Comparison of ENCODE assay signal across 14 mouse cellular contexts in genomic region chr8:115081302-115082207, GRCm38 (mm10).
DNase-seq lines count a peak whose midpoint lies in the region; ATAC-seq and TF ChIP-seq lines count a peak whose summit lies in the region.
"Had no signal": no experiment of that assay in that cellular context is flagged by ENCODE, and none has a peak within 500 bp of the region (broad histone marks: within the 10 kb centered on the region; RNA-seq: fewer than 3 reads in every experiment).

No protein-coding gene starts in this region.

- H3K4me1 ChIP-seq in heart, adult 2 months (ENCODE audit: control insufficient read depth, insufficient read depth, low read length), result no peaks in the 10 kb centered on the region
- H3K4me1 ChIP-seq: intestine, embryonic 15.5 days had no signal

- WGBS in heart, adult 2 months, result 67% methylated on average over 7 of the region's 7 CpGs

- H3K27me3 ChIP-seq in heart, adult 2 months (ENCODE audit: control insufficient read depth, insufficient read depth, low read length), result no peaks in the 10 kb centered on the region
- H3K27me3 ChIP-seq: intestine, embryonic 15.5 days had no signal

- no peak for TF ChIP-seq EP300 in heart, adult 2 months (IDR thresholded peaks at IDR 0.05; ENCODE audit: insufficient read depth, low read depth, low read length)

- H3K27ac ChIP-seq in heart, adult 2 months, result no peak overlapping the region
- H3K27ac ChIP-seq: forebrain, embryonic 10.5 days; intestine, embryonic 15.5 days; limb, embryonic 12.5 days had no signal

- no peak for TF ChIP-seq POLR2A in heart, adult 2 months (IDR thresholded peaks at IDR 0.05; ENCODE audit: insufficient read depth, low read depth, low read length)

- peak; percentile 9 to 25 for DNase-seq in frontal cortex, adult 2 months (ENCODE audit: extremely low spot score in 1 of 2, low spot score in 1 of 2)
- no peak for DNase-seq in frontal cortex, postnatal 10 days (ENCODE audit: low spot score in 2 of 2)
- peak; percentile 34 for DNase-seq in ovary, adult 18-20 months (ENCODE audit: low spot score)
- no peak for DNase-seq in ovary, postnatal 36 days (ENCODE audit: low spot score)
- peak; percentile 9 for DNase-seq in cerebellum, adult 9-10 months
- DNase-seq in right cerebral cortex, postnatal 14 days, result peak; percentile 10
- no peak for DNase-seq in heart, adult 2 months
- DNase-seq: heart, postnatal 14 days; lung, adult 18-20 months; retina, postnatal 1 day had no signal

- no peaks in the 10 kb centered on the region for H3K79me2 ChIP-seq in heart, adult 2 months (replicated peaks; ENCODE audit: control insufficient read depth, insufficient read depth, low read length)

- H3K36me3 ChIP-seq in heart, adult 2 months (ENCODE audit: control insufficient read depth, insufficient read depth, low read length), result no peaks in the 10 kb centered on the region
- H3K36me3 ChIP-seq: forebrain, embryonic 10.5 days; intestine, embryonic 15.5 days; limb, embryonic 12.5 days had no signal

- ATAC-seq in megakaryocyte, adult 5-6 weeks (ENCODE audit: poor library complexity, severe bottlenecking), result no peak
- ATAC-seq: intestine, embryonic 15.5 days had no signal

- no peak for TF ChIP-seq CTCF in heart, adult 2 months (IDR thresholded peaks at IDR 0.05)

- no peak overlapping the region for H3K4me3 ChIP-seq in heart, adult 2 months
- H3K4me3 ChIP-seq: forebrain, embryonic 10.5 days; intestine, embryonic 15.5 days; limb, embryonic 12.5 days had no signal

- no peak overlapping the region for H3K9ac ChIP-seq in heart, adult 2 months (ENCODE audit: low read depth, low read length)
- H3K9ac ChIP-seq: intestine, embryonic 15.5 days; limb, embryonic 12.5 days had no signal

- intact Hi-C loops in heart, adult 2 months (cut with DNase I), result no loop called here

Comparison
In these comparisons a context has a peak if more than half of its experiments do, and no peak if none do; other contexts are left out.
1. DNase-seq: peak in frontal cortex, adult 2 months (2 of 2), ovary, adult 18-20 months (single experiment), cerebellum, adult 9-10 months (single experiment) and right cerebral cortex, postnatal 14 days (single experiment); none in frontal cortex, postnatal 10 days (0 of 2), ovary, postnatal 36 days (single experiment) and heart, adult 2 months (0 of 2).